Mouse (Mus musculus) megakaryocyte-erythroid progenitor cell, adult 5-6 weeks (primary cell): ENCODE data around the gene Tmed8. TPM values are rescaled to one million over a fixed set of nuclear protein-coding genes. Genes with fewer than 3 reads are reported as not detected.
A peak's percentile ranks its signal among the peaks of the same experiment; 100 is the strongest.

Experiments
- ATAC-seq: replicated peaks from 2 replicates; pipeline ENCODE4 v1.8.0; 2016; ENCODE audit warnings: mild to moderate bottlenecking, inconsistent platforms; ENCODE audit not compliant: severe bottlenecking, poor library complexity, low FRiP score, low TSS enrichment
- total RNA-seq, 2 experiments: library from RNA; stranded (forward) in 1 of 2; stranded (reverse) in 1 of 2; fragments of 200-1000, 215-1000 nt in 1 of 2; fragments of >200 nt in 1 of 2; fragmentation: Nextera tagmentation in 1 of 2; gene quantifications; 2 replicates each; pipeline ENCODE4 v1.2.3; 2014 to 2017

Gene Tmed8
- total RNA-seq, 2 experiments from 2014 or later = 6.1 to 6.7 TPM

DNA sequence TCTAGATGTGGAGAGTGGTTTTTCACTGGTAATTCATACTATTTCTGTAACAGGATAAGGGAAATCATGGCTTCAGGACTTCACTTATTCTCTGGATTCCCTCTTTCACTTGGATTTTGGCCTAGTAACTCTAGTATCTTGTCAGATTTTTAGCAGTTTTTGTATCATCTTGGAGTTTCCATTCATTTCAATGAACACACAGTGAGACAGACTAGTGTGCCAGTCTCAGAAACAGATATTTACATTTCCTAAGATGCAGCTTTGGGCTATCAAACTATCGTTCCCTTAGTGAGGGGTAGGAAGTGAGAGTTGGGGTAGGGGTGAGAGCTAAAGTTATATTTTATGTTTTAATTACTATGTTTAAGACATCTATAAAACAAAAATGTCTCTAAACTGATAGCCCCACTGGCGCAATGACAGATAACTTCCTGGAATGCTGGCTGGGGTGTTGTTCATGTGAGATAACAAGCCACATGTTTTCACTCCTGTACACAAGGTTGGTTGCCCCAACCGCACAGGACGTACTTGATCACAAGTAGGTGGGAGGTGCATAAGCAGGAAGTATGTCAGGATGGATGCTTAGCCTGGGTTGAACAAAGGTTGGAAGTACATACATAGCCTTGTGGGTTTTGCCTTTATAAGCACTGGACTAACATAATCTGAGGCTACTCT is 78.2 kb downstream of the Tmed8 start:
- ATAC-seq = peak; percentile 96

Other genes with a start within 250 kb of the Tmed8 start
- not detected in 2 replicates for gene Zdhhc22, start 210.0 kb downstream of the Tmed8 start, total RNA-seq (2014; fragmentation: Nextera tagmentation)
- not detected in 2 replicates for gene Zdhhc22, start 210.0 kb downstream of the Tmed8 start, total RNA-seq (2017)
- not detected in 2 replicates for gene Tmem63c, start 179.1 kb downstream of the Tmed8 start, total RNA-seq (2014; fragmentation: Nextera tagmentation)
- not detected in 2 replicates for gene Tmem63c, start 179.1 kb downstream of the Tmed8 start, total RNA-seq (2017)
- gene Ngb, start 97.9 kb downstream of the Tmed8 start, total RNA-seq (2014; fragmentation: Nextera tagmentation) = not detected in 2 replicates
- gene Ngb, start 97.9 kb downstream of the Tmed8 start, total RNA-seq (2017) = not detected in 2 replicates
- 32.8 and 38.3 TPM in 2 replicates for gene Gstz1, start 53.3 kb downstream of the Tmed8 start, total RNA-seq (2014; fragmentation: Nextera tagmentation)
- gene Gstz1, start 53.3 kb downstream of the Tmed8 start, total RNA-seq (2017) = 25.1 and 43.6 TPM in 2 replicates
- gene Pomt2, start 52.5 kb downstream of the Tmed8 start, total RNA-seq (2014; fragmentation: Nextera tagmentation) = 6.6 and 10.4 TPM in 2 replicates
- 5.1 and 7.7 TPM in 2 replicates for gene Pomt2, start 52.5 kb downstream of the Tmed8 start, total RNA-seq (2017)
- gene Samd15, start 731 bp downstream of the Tmed8 start, total RNA-seq (2014; fragmentation: Nextera tagmentation) = not detected in 2 replicates
- 3.8 TPM in 1 of 2 replicates, not detected in the other for gene Samd15, start 731 bp downstream of the Tmed8 start, total RNA-seq (2017)
- not detected in 2 replicates for gene Noxred1, start 38.3 kb upstream of the Tmed8 start, total RNA-seq (2014; fragmentation: Nextera tagmentation)
- gene Noxred1, start 38.3 kb upstream of the Tmed8 start, total RNA-seq (2017) = not detected in 2 replicates
- 20.5 and 25.5 TPM in 2 replicates for gene Vipas39, start 65.8 kb upstream of the Tmed8 start, total RNA-seq (2014; fragmentation: Nextera tagmentation)
- gene Vipas39, start 65.8 kb upstream of the Tmed8 start, total RNA-seq (2017) = 15.8 and 26.0 TPM in 2 replicates
- gene Ahsa1, start 66.0 kb upstream of the Tmed8 start, total RNA-seq (2014; fragmentation: Nextera tagmentation) = 127 and 212 TPM in 2 replicates
- gene Ahsa1, start 66.0 kb upstream of the Tmed8 start, total RNA-seq (2017) = 295 and 365 TPM in 2 replicates
- gene Ism2, start 99.3 kb upstream of the Tmed8 start, total RNA-seq (2014; fragmentation: Nextera tagmentation) = not detected in 2 replicates
- gene Ism2, start 99.3 kb upstream of the Tmed8 start, total RNA-seq (2017) = not detected in 2 replicates
- 16.1 and 33.3 TPM in 2 replicates for gene Sptlc2, start 187.9 kb upstream of the Tmed8 start, total RNA-seq (2014; fragmentation: Nextera tagmentation)
- 46.3 and 61.6 TPM in 2 replicates for gene Sptlc2, start 187.9 kb upstream of the Tmed8 start, total RNA-seq (2017)
- gene Slirp, start 243.4 kb upstream of the Tmed8 start, total RNA-seq (2014; fragmentation: Nextera tagmentation) = 183 and 219 TPM in 2 replicates
- gene Slirp, start 243.4 kb upstream of the Tmed8 start, total RNA-seq (2017) = 65.7 and 122 TPM in 2 replicates
- gene Alkbh1, start 243.6 kb upstream of the Tmed8 start, total RNA-seq (2014; fragmentation: Nextera tagmentation) = 65.2 and 74.6 TPM in 2 replicates
- gene Alkbh1, start 243.6 kb upstream of the Tmed8 start, total RNA-seq (2017) = 62.8 and 93.0 TPM in 2 replicates